Mouse (Mus musculus): ENCODE measurements around the gene Adora1. TPM values are rescaled to one million over a fixed set of nuclear protein-coding genes. Genes with fewer than 3 reads are reported as not detected.
A peak's percentile ranks its signal among the peaks of the same experiment; 100 is the strongest.

Gene Adora1
- polyA plus RNA-seq, 1 experiment, result 13.5 TPM

- 85% methylated on average over 12 of the region's 12 CpGs for WGBS
- Histone ChIP-seq H3K4me3 (ENCODE audit: insufficient read depth, low read depth, low read length) (no peak overlapping the region), H3K4me1 (ENCODE audit: control insufficient read depth, insufficient read depth, low read length) (no peaks in the 10 kb centered on the region), H3K27me3 (replicated peaks; ENCODE audit: control insufficient read depth, insufficient read depth, low read length) (no peaks in the 10 kb centered on the region), H3K36me3 (ENCODE audit: control insufficient read depth, insufficient read depth, low read length) (no peaks in the 10 kb centered on the region), H3K27ac (ENCODE audit: insufficient read depth, low read depth, low read length) (no peak overlapping the region)
- no peak for TF ChIP-seq POLR2A (IDR thresholded peaks at IDR 0.05; ENCODE audit: low read depth, low read length)
- no peak for TF ChIP-seq CTCF (conservative IDR thresholded peaks at IDR 0.05; ENCODE audit: insufficient read depth, insufficient read length, low read depth, low read length)
- DNase-seq, result no peak
These were observed 36.8 kb downstream of the Adora1 start for GRCm38 (mm10) chr1:134198197-134198995.

GRCm38 (mm10) chr1:134197325-134197982 lies 37.8 kb downstream of the Adora1 start:
- Histone ChIP-seq H3K27ac (ENCODE audit: insufficient read depth, low read depth, low read length) (no peak overlapping the region), H3K4me3 (ENCODE audit: insufficient read depth, low read depth, low read length) (no peak overlapping the region), H3K4me1 (ENCODE audit: control insufficient read depth, insufficient read depth, low read length) (no peaks in the 10 kb centered on the region), H3K27me3 (replicated peaks; ENCODE audit: control insufficient read depth, insufficient read depth, low read length) (no peaks in the 10 kb centered on the region), H3K36me3 (ENCODE audit: control insufficient read depth, insufficient read depth, low read length) (no peaks in the 10 kb centered on the region)
- DNase-seq, result no peak
- TF ChIP-seq POLR2A (IDR thresholded peaks at IDR 0.05; ENCODE audit: low read depth, low read length) (no peak), CTCF (conservative IDR thresholded peaks at IDR 0.05; ENCODE audit: insufficient read depth, insufficient read length, low read depth, low read length) (no peak)
- 81% methylated on average over 15 of the region's 15 CpGs for WGBS

GRCm38 (mm10) chr1:134196386-134196785 lies 38.8 kb downstream of the Adora1 start:
- no peaks in the 10 kb centered on the region for H3K36me3 ChIP-seq (ENCODE audit: control insufficient read depth, insufficient read depth, low read length)
- TF ChIP-seq POLR2A (IDR thresholded peaks at IDR 0.05; ENCODE audit: low read depth, low read length), result no peak
- peak; percentile 91 for TF ChIP-seq CTCF (conservative IDR thresholded peaks at IDR 0.05; ENCODE audit: insufficient read depth, insufficient read length, low read depth, low read length)
- WGBS, result 61% methylated on average over 4 of the region's 4 CpGs

GRCm38 (mm10) chr1:134195979-134196378 lies 39.3 kb downstream of the Adora1 start:
- no peak for DNase-seq
- TF ChIP-seq CTCF (conservative IDR thresholded peaks at IDR 0.05; ENCODE audit: insufficient read depth, insufficient read length, low read depth, low read length), result no peak
- TF ChIP-seq POLR2A (IDR thresholded peaks at IDR 0.05; ENCODE audit: low read depth, low read length), result no peak
- H3K36me3 ChIP-seq (ENCODE audit: control insufficient read depth, insufficient read depth, low read length), result no peaks in the 10 kb centered on the region

More at GRCm38 (mm10) chr1:134196386-134196785, 38.8 kb downstream of the Adora1 start:
- Histone ChIP-seq H3K27ac (ENCODE audit: insufficient read depth, low read depth, low read length) (no peak overlapping the region), H3K4me1 (ENCODE audit: control insufficient read depth, insufficient read depth, low read length) (no peaks in the 10 kb centered on the region), H3K27me3 (replicated peaks; ENCODE audit: control insufficient read depth, insufficient read depth, low read length) (no peaks in the 10 kb centered on the region), H3K4me3 (ENCODE audit: insufficient read depth, low read depth, low read length) (no peak overlapping the region)
- DNase-seq, result peak; percentile 77

GRCm38 (mm10) chr1:134195571-134195970 lies 39.7 kb downstream of the Adora1 start:
- no peak for TF ChIP-seq CTCF (conservative IDR thresholded peaks at IDR 0.05; ENCODE audit: insufficient read depth, insufficient read length, low read depth, low read length)
- no peak for TF ChIP-seq POLR2A (IDR thresholded peaks at IDR 0.05; ENCODE audit: low read depth, low read length)
- no peak overlapping the region for H3K4me3 ChIP-seq (ENCODE audit: insufficient read depth, low read depth, low read length)
- 55% methylated on average over 3 of the region's 3 CpGs for WGBS
- no peaks in the 10 kb centered on the region for H3K27me3 ChIP-seq (replicated peaks; ENCODE audit: control insufficient read depth, insufficient read depth, low read length)
- H3K4me1 ChIP-seq (ENCODE audit: control insufficient read depth, insufficient read depth, low read length), result no peaks in the 10 kb centered on the region
- no peak overlapping the region for H3K27ac ChIP-seq (ENCODE audit: insufficient read depth, low read depth, low read length)
- H3K36me3 ChIP-seq (ENCODE audit: control insufficient read depth, insufficient read depth, low read length), result no peaks in the 10 kb centered on the region
- DNase-seq, result no peak

More at GRCm38 (mm10) chr1:134195979-134196378, 39.3 kb downstream of the Adora1 start:
- no peak overlapping the region for H3K27ac ChIP-seq (ENCODE audit: insufficient read depth, low read depth, low read length)
- WGBS, result 71% methylated on average over 4 of the region's 4 CpGs
- H3K27me3 ChIP-seq (replicated peaks; ENCODE audit: control insufficient read depth, insufficient read depth, low read length), result no peaks in the 10 kb centered on the region
- H3K4me1 ChIP-seq (ENCODE audit: control insufficient read depth, insufficient read depth, low read length), result no peaks in the 10 kb centered on the region
- H3K4me3 ChIP-seq (ENCODE audit: insufficient read depth, low read depth, low read length), result no peak overlapping the region

GRCm38 (mm10) chr1:134195117-134195516 lies 40.1 kb downstream of the Adora1 start:
- no peaks in the 10 kb centered on the region for H3K4me1 ChIP-seq (ENCODE audit: control insufficient read depth, insufficient read depth, low read length)
- H3K36me3 ChIP-seq (ENCODE audit: control insufficient read depth, insufficient read depth, low read length), result no peaks in the 10 kb centered on the region
- 69% methylated on average over 2 of the region's 2 CpGs for WGBS
- no peak for TF ChIP-seq POLR2A (IDR thresholded peaks at IDR 0.05; ENCODE audit: low read depth, low read length)
- no peak for TF ChIP-seq CTCF (conservative IDR thresholded peaks at IDR 0.05; ENCODE audit: insufficient read depth, insufficient read length, low read depth, low read length)
- H3K4me3 ChIP-seq (ENCODE audit: insufficient read depth, low read depth, low read length), result no peak overlapping the region
- H3K27me3 ChIP-seq (replicated peaks; ENCODE audit: control insufficient read depth, insufficient read depth, low read length), result no peaks in the 10 kb centered on the region
- no peak overlapping the region for H3K27ac ChIP-seq (ENCODE audit: insufficient read depth, low read depth, low read length)
- no peak for DNase-seq
